Mouse (Mus musculus) myocyte (in vitro differentiated cells): ENCODE measurements at regions not wholly inside any gene's neighbourhood (a gene's known extent, or its start where the extent isn't known, plus 50 kb on each side); places are given as distances from the start of the nearest gene placed in this dataset.

ENCODE experiments used
- POLR2A ChIP-seq: IDR thresholded peaks from one replicate; pipeline ENCODE4 v1.6.1; 2011; ENCODE audit warnings: low read depth, mild to moderate bottlenecking, control low read depth, moderate library complexity; ENCODE audit not compliant: insufficient read length
- SRF ChIP-seq: IDR thresholded peaks from one replicate; pipeline ENCODE4 v1.6.1; 2011; ENCODE audit warnings: low read depth; ENCODE audit not compliant: control insufficient read depth, insufficient read length

- no peak for TF ChIP-seq POLR2A
- no peak for TF ChIP-seq SRF
Observed at GRCm38 (mm10) chr13:99669987-99670534, 153.7 kb upstream of the Map1b start.
